Mouse (Mus musculus): ENCODE measurements at regions not wholly inside any gene's neighbourhood (a gene's known extent, or its start where the extent isn't known, plus 50 kb on each side); places are given as distances from the start of the nearest gene placed in this dataset.

DNA sequence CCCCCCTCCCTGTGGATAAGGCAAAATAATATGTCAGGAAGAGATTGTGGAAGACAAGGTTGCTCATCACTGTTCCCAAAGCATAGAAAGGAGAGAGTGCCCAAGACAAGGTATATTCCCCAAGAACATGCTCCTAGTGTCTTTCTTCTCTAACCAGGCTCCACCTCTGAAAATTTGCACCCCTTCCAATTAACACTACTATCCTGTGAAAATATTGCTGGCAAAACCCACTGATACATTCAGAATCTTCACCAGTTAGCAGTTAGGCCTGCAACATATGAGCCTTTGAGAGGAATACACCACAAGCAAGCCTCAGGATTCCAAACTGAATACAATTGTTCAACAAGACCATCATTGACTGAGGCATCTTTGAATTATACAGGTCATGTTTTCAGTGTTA lies 323.9 kb upstream of the Tle1 start:
- TF ChIP-seq CTCF (IDR thresholded peaks at IDR 0.05; ENCODE audit: borderline replicate concordance, insufficient read depth, low read depth, low read length): no peak
- TF ChIP-seq POLR2A (IDR thresholded peaks at IDR 0.05; ENCODE audit: borderline replicate concordance, insufficient read depth, low read length): no peak
